Mouse (Mus musculus): ENCODE measurements at regions not wholly inside any gene's neighbourhood (a gene's known extent, or its start where the extent isn't known, plus 50 kb on each side); places are given as distances from the start of the nearest gene placed in this dataset.
"Not testable (repeated sequence)": the region's sequence is repeated elsewhere in the genome, so short reads cannot be mapped to it uniquely, and the experiment has no call there.

DNA sequence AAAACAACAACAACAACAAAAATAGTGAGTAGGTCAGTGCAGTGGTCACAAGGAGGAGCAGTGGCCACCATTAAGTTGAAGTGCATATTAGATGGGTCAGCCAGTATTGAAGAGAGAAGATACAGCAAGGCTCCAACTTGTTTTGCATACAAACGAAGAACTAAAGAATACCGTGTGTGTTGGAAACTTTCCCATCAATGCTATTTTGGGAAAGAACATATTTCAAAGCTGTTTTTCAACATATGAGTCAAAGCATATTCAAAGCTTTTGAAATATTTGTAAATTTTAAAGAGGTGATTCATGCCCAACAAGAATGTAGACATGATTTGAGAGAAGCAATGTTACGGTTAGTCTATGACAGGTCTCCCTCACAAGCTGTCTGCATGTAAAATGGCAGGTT is 157.9 kb upstream of the Fer start:
- DNase-seq (ENCODE audit: low spot score in 2 of 2), result no peak

DNA sequence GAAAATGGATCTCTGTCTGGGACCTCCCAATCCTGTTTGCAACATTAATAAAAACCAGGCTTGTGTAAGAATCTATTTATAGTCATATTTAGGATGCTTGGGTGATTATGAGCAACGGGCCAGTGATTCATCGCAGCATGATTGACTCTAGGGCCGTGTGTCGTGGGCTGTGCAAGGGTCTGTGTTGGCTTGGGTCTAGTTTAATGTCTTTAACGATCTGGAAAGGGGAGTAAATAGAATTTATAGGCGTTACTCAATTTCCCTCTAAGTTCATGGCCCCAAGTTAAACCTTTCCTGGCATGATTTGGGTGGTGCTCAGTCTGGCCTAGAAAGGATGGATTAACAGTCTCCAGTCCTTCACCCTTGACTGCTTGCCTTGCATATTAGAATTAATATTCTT is 149.9 kb upstream of the Fer start:
- no peak for DNase-seq (ENCODE audit: low spot score in 2 of 2)

DNA sequence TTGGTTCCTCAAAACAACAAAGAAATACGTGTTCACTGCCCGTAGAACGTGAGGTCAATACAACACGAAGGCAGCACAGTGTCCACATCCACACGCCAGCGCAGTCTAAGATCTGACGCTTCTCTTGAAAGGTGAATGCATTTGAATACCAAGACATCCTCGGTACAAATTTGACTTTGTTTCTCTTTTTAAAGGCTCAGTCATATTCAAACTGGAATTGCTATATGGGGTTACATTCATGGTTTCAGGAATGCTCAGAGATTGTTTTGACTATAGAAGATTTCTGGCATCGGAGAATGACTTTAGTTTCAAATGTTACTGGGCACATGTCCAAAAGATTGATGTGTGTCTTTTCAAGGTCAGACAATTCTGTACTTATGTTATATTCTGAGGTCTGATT is 147.2 kb upstream of the Fer start:
- DNase-seq (ENCODE audit: low spot score in 2 of 2), result no peak

DNA sequence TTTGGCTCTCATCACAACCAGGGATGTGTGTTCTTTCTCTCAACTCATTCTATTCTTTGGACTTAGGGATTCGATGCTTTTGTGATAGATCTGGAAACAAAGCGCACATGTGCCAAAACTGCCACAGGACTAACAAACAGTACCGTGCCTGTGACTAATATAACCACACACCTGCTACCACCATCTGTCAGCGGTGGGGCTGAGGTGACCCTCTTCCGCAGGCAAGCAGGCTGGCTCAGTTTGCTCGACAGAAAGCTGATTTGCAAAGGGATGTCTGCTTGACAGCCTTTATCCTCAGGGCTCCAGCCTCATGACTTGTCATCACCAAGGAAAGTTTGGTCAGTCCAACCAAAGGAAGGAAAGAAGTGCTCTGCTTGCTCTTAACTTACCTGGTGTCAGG is 146.7 kb upstream of the Fer start:
- DNase-seq (ENCODE audit: low spot score in 2 of 2), result no peak

GRCm38 (mm10) chr17:63717051-63717578 is 145.7 kb upstream of the Fer start:
- no peak for DNase-seq (ENCODE audit: low spot score in 2 of 2)

DNA sequence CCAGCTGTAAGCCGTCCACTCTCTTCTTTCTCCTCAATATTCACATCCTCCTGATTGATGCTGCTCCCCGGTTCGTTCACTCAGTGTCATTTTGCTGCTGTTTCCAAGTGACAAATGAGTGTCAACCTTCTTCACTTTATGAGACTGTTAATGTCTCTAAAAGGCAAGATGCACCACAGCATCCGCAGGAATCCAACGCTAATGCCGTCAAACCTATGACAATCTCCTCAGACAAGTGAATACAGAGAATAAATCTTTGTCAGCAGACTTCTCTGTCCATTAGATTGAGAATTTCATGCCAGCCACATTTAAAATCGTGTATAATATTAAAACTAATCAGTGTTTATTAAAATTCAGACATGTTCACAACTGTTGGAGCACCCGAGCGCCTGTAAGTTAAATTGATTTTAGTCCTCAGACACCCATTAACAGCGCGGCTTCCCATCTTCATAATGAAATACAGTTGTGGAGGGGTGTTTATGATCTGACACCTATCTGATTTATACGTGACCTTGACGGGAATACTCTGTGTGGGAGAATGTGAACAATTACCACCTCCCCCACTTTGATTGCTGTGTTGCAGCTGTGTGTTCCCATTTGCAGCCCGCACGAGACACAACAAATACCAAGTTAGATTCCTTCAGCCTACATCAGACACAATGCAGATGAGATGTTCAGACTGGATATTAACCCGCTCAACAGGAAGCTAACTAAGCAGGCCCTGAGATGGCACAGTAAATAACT is 143.7 kb upstream of the Fer start:
- no peak for DNase-seq (ENCODE audit: low spot score in 2 of 2)

- no peak for DNase-seq (ENCODE audit: low spot score in 2 of 2)
Measured at GRCm38 (mm10) chr17:63719771-63720170, 143.1 kb upstream of the Fer start.

GRCm38 (mm10) chr17:63720883-63721282 is 142.0 kb upstream of the Fer start:
- DNase-seq (ENCODE audit: low spot score in 2 of 2), result no peak

DNA sequence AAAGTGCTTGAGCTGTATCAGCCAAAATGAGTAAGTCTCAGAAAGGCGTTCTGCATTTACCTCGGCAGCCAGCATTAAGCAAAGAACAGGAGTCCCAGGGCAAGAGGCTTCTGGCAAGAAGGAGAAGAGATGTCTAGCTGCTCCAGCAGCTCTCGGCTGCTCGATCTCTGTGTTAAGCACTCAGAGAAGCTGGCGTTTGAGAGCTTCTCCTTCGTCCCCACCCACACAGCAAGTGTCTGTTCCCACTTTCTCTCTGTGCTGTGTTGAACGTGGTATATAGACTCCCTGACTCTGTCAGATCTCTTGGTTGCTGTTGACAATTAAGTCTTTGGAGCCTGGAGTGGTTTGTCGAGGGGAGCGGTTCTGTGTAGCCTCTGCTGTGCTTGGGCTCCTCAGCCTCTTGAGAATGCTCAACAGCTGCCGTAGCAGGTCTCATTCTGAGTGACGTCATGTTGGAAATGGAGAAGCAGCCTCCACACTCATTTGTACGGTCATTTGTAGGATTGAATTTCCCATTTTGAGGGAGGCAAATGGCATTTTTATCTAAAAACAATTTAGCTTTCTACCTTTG is 140.3 kb upstream of the Fer start:
- no peak for DNase-seq (ENCODE audit: low spot score in 2 of 2)

DNA sequence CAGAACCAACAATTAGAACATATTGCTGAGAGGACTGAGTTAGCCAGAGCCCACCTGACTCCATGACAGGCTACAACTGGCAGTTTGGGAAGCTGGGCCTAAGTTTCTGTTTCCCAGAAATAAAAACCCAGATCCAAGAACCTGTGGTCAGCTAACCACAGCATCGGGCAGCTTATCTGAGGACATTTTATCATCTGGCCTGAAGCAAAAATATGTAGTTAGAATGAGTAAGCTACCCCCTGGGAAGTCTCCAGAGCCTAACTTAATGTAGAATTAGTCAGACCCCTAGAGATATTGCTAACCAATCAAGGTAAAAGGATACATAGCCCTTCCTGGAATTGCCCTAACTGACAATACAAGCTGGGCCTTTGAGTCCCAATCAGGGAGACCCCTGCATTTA is 124.7 kb upstream of the Fer start:
- DNase-seq (ENCODE audit: low spot score in 2 of 2), result no peak

DNA sequence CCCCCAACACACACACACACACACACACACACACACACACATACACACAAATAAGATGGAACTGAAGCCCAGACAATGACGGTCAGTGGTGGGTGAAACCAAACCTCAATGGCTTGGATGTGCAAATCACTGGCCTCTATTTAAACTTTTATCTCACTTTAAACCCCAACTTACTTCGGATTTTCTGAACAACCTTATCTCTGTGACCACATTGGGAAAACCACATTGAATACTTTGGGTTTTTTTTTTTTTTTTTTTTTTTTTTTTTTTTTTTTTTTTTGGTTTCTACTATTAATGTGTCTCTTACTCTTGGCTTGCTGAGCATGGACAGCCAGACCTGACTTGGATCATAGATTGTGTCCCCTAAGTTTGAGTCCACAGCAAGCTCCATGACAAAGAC is 123.2 kb upstream of the Fer start:
- no peak for DNase-seq (ENCODE audit: low spot score in 2 of 2)

DNA sequence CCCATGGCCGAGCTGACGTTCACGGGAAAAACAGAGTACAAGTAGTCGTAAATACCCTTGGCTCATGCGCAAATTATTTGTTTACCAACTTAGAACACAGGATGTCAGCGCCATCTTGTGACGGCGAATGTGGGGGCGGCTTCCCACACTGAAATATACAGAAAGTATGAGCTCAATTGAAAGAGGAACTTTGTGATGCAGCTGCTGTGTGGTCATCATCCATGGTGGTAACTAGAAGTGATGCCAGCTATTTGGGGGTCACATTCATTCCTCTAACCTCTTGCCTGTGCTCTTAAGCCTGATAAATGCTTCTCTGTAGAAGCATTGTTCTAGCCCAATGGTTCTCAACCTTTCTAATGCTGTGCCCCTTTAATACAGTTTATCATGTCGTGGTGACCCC is 113.6 kb upstream of the Fer start:
- not testable (repeated sequence) for DNase-seq (ENCODE audit: low spot score in 2 of 2)

DNA sequence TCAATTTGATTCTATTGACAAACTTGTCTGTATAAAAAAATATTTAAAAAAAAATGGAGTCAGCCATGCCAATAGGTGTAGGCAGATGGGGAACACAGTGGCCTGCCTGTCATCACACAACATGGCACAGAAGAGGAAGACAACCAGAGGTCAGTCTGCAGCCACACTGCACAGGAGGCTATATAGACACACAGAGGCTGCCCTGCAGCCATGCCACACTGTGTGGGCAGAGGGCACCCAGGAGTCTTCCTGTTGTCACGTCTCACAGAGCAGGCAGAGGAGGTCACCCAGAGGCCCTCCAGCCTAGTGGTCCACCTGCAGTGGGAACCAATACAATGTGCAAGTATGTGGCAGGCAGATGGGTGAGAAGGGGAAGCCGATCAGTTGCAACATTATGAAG is 108.5 kb upstream of the Fer start:
- no peak for DNase-seq (ENCODE audit: low spot score in 2 of 2)

DNA sequence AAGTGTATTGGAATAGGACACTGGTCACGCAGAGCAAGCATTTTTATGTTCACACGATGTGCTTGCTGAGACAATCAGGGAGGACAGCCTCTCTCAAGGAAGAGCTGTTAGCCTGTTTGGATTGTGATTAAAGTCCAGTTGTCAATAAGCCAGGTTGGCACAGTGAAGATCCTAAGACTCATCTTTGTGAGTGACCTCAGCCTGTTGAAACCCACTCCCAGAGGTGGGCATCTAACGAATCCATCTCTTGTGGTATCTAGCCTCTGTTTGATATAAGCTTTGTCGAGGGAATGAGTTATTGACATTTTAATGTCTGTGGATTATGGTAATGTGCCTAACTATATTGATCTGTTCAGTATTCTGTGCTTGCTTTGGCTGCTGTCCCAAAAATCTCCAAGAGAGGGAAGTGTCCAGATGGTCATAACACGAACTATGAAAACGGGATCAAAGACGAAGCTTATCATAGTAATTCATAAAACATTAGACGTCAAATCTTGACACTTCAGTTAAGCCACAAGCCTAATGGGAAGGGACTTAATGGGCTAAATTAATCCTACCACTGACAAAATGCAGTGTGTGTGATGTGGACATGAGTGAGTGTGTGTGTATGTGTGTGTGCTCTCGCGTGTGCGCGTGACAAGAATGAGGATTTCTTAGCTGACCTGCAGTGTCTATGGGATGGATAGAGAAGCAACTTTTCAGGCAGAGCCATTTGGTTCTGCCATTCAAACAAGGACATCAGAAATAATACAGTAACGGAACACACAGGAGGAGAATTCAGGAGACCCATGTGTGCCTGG is 104.8 kb upstream of the Fer start:
- no peak for DNase-seq (ENCODE audit: low spot score in 2 of 2)

- DNase-seq (ENCODE audit: low spot score in 2 of 2), result no peak
Measured at GRCm38 (mm10) chr17:63758817-63759404, 104.0 kb upstream of the Fer start.

GRCm38 (mm10) chr17:63761058-63761457 is 101.8 kb upstream of the Fer start:
- DNase-seq (ENCODE audit: low spot score in 2 of 2), result no peak

- no peak for DNase-seq (ENCODE audit: low spot score in 2 of 2)
Measured at GRCm38 (mm10) chr17:63771111-63771510, 91.8 kb upstream of the Fer start.

GRCm38 (mm10) chr17:63784381-63785116 is 78.3 kb upstream of the Fer start:
- DNase-seq (ENCODE audit: low spot score in 2 of 2), result no peak

DNA sequence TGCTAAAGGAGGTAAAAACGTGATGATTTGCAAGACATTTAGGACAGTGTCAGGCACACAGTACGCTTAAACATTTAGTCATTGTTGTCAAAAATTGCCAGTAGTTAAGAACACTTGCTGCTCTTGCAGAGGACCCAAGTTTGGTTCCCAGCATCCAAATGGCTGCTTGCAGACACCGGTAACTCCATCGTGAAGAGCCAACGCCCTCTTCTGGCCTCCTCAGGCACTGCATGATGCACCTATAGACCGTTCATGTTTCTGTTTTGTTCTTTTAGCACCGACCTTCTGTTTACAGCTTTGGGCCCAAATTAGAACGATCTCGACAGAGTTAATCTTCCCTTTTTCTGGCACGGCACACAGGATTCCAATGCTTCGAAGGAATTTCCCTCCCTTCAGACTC is 76.4 kb upstream of the Fer start:
- no peak for DNase-seq (ENCODE audit: low spot score in 2 of 2)

- no peak for DNase-seq (ENCODE audit: low spot score in 2 of 2)
Measured at GRCm38 (mm10) chr17:63794352-63794751, 68.5 kb upstream of the Fer start.

- DNase-seq (ENCODE audit: low spot score in 2 of 2), result no peak
Measured at GRCm38 (mm10) chr17:63798381-63798780, 64.5 kb upstream of the Fer start.
